Mouse (Mus musculus) intestine, embryonic 14.5 days (tissue): ENCODE measurements around the gene Nt5dc2. TPM values are rescaled to one million over a fixed set of nuclear protein-coding genes. Genes with fewer than 3 reads are reported as not detected.

Experiments
- ATAC-seq: fragments of 200-750 bp; cut with Nextera tagmentation; replicated peaks from 2 replicates; pipeline ENCODE4 v1.8.0; 2017; ENCODE audit warnings: low read depth, moderate number of reproducible peaks, moderate TSS enrichment, moderate library complexity; ENCODE audit not compliant: low FRiP score, low TSS enrichment
- DNase-seq: peaks from one replicate; pipeline ENCODE4 v3.0.0-alpha.2; 2018; ENCODE audit warnings: low spot score
- H3K27ac ChIP-seq: fragments of 300-500 bp; sonication (generic); 2 replicates; pipeline ENCODE4 v1.5.1; 2014; ENCODE audit warnings: low read depth, mild to moderate bottlenecking, control low read depth
- H3K27me3 ChIP-seq: fragments of 300-500 bp; sonication (generic); replicated peaks from 2 replicates; pipeline ENCODE4 v1.6.1; 2014; ENCODE audit warnings: low read length, control low read depth; ENCODE audit not compliant: control insufficient read depth, insufficient read depth
- H3K36me3 ChIP-seq: fragments of 300-500 bp; sonication (generic); 2 replicates; pipeline ENCODE4 v1.6.1; 2014; ENCODE audit warnings: low read length, control low read depth; ENCODE audit not compliant: control insufficient read depth, insufficient read depth
- H3K4me1 ChIP-seq: fragments of 300-500 bp; sonication (generic); replicated peaks from 2 replicates; pipeline ENCODE4 v1.6.1; 2014; ENCODE audit warnings: low read length, control low read depth, mixed read lengths; ENCODE audit not compliant: control insufficient read depth, insufficient read depth
- H3K4me2 ChIP-seq: fragments of 300-500 bp; sonication (generic); 2 replicates; pipeline ENCODE4 v1.6.1; 2014; ENCODE audit warnings: low read length
- H3K4me3 ChIP-seq: fragments of 300-500 bp; sonication (generic); 2 replicates; pipeline ENCODE4 v1.5.1; 2014; ENCODE audit warnings: low read depth, low read length, control low read depth, mixed read lengths
- H3K9ac ChIP-seq: fragments of 300-500 bp; sonication (generic); 2 replicates; pipeline ENCODE4 v1.6.1; 2014; ENCODE audit warnings: mild to moderate bottlenecking, low read length
- H3K9me3 ChIP-seq: fragments of 300-500 bp; sonication (generic); 2 replicates; pipeline ENCODE4 v1.6.1; 2016; ENCODE audit warnings: low read length, control low read depth; ENCODE audit not compliant: control insufficient read depth
- WGBS: fragments of 180-500 bp; shearing (Covaris S2); extraction: QIAGEN DNeasy Blood & Tissue Kit; methylation state at CpG from one replicate; pipeline ENCODE4 v1.1.7; 2014; 5-methylcytosine and 5-hydroxymethylcytosine counted together
- polyA plus RNA-seq: library from polyadenylated mRNA; unstranded; fragments of >200 nt; fragmentation: Nextera tagmentation; extraction: Ambion mirVana; gene quantifications from 2 replicates; pipeline ENCODE4 v1.2.1, GENCODE M21; 2014

Nt5dc2 gene
- polyA plus RNA-seq, 1 experiment from 2014 or later = 365 TPM

GRCm38 (mm10) chr14:31115522-31115921 lies 15.3 kb upstream of the Nt5dc2 start:
- H3K4me3 ChIP-seq = no peak overlapping the region
- WGBS = 56% methylated on average over 2 of the region's 2 CpGs
- peaks cover 92% of the 10 kb centered on the region for H3K36me3 ChIP-seq
- no peaks in the 10 kb centered on the region for H3K4me1 ChIP-seq
- no peaks in the 10 kb centered on the region for H3K27me3 ChIP-seq
- no peak overlapping the region for H3K4me2 ChIP-seq
- H3K27ac ChIP-seq = no peak overlapping the region
- no peak for DNase-seq
- no peaks in the 10 kb centered on the region for H3K9me3 ChIP-seq
- no peak overlapping the region for H3K9ac ChIP-seq
- no peak for ATAC-seq

- Histone ChIP-seq H3K36me3 (peaks cover 33% of the 10 kb centered on the region), H3K27ac (no peak overlapping the region), H3K4me2 (no peak overlapping the region), H3K27me3 (no peaks in the 10 kb centered on the region), H3K4me3 (no peak overlapping the region), H3K4me1 (peaks cover 6% of the 10 kb centered on the region), H3K9me3 (no peaks in the 10 kb centered on the region), H3K9ac (no peak overlapping the region)
- DNase-seq = no peak
- WGBS = 60% methylated on average over 9 of the region's 9 CpGs
- no peak for ATAC-seq
Measured at GRCm38 (mm10) chr14:31125106-31126075, 5.5 kb upstream of the Nt5dc2 start.

GRCm38 (mm10) chr14:31126826-31127225 lies 4.0 kb upstream of the Nt5dc2 start:
- H3K27ac ChIP-seq = no peak overlapping the region
- no peak overlapping the region for H3K4me3 ChIP-seq
- no peak overlapping the region for H3K4me2 ChIP-seq
- WGBS = 94% methylated on average over 8 of the region's 8 CpGs
- peaks cover 22% of the 10 kb centered on the region for H3K36me3 ChIP-seq
- no peak for DNase-seq
- peaks cover 8% of the 10 kb centered on the region for H3K4me1 ChIP-seq
- no peak for ATAC-seq
- no peak overlapping the region for H3K9ac ChIP-seq
- no peaks in the 10 kb centered on the region for H3K27me3 ChIP-seq
- no peaks in the 10 kb centered on the region for H3K9me3 ChIP-seq

- 2% methylated on average over 23 of the region's 23 CpGs for WGBS
- peaks cover 22% of the 10 kb centered on the region for H3K4me1 ChIP-seq
Measured at GRCm38 (mm10) chr14:31128101-31128825, 2.6 kb upstream of the Nt5dc2 start.

GRCm38 (mm10) chr14:31128826-31129219 lies 2.0 kb upstream of the Nt5dc2 start, which contains the start of gene Smim4:
TSS of gene Smim4 (minus strand) at chr14:31128956.
- peak within 1 kb of the TSS; percentile 82 for H3K27ac ChIP-seq
- H3K36me3 ChIP-seq = peaks cover 6% of the 10 kb centered on the region; the same call in 1 of the 2 replicates
- WGBS = under 1% methylated on average over 33 of the region's 33 CpGs
- peak within 1 kb of the TSS; percentile 96 for H3K4me2 ChIP-seq
- H3K4me1 ChIP-seq = peaks cover 28% of the 10 kb centered on the region
- peak within 1 kb of the TSS; percentile 89 for H3K4me3 ChIP-seq
- H3K27me3 ChIP-seq = no peaks in the 10 kb centered on the region
- H3K9me3 ChIP-seq = no peaks in the 10 kb centered on the region
- H3K9ac ChIP-seq = peak within 1 kb of the TSS; percentile 79
- peak; percentile 96 for DNase-seq
- peak; percentile 93 for ATAC-seq

More at GRCm38 (mm10) chr14:31128101-31128825, 2.6 kb upstream of the Nt5dc2 start:
- no peak for DNase-seq
- Histone ChIP-seq H3K4me3 (peak overlapping the region; percentile 89), H3K27me3 (no peaks in the 10 kb centered on the region), H3K9me3 (no peaks in the 10 kb centered on the region), H3K9ac (peak overlapping the region; percentile 79), H3K4me2 (peak overlapping the region; percentile 96), H3K36me3 (peaks cover 11% of the 10 kb centered on the region), H3K27ac (peak overlapping the region; percentile 72)
- ATAC-seq = peak; percentile 1; the same call in 1 of the 2 replicates

GRCm38 (mm10) chr14:31129326-31130235 lies 1.3 kb upstream of the Nt5dc2 start:
- Histone ChIP-seq H3K36me3 (peaks cover 5% of the 10 kb centered on the region; the same call in 1 of the 2 replicates), H3K9me3 (no peaks in the 10 kb centered on the region), H3K9ac (peak overlapping the region; percentile 39; the same call in 1 of the 2 replicates), H3K27me3 (no peaks in the 10 kb centered on the region), H3K4me1 (peaks cover 28% of the 10 kb centered on the region), H3K4me3 (peak overlapping the region; percentile 89), H3K4me2 (peak overlapping the region; percentile 67), H3K27ac (peak overlapping the region; percentile 82)
- DNase-seq = no peak
- 67% methylated on average over 15 of the region's 15 CpGs for WGBS
- ATAC-seq = no peak

GRCm38 (mm10) chr14:31131272-31131821 lies 494 bp downstream of the Nt5dc2 start:
- DNase-seq (peak; percentile 74), ATAC-seq (peak; percentile 3; the same call in 1 of the 2 replicates)
- H3K36me3 ChIP-seq = peaks cover 23% of the 10 kb centered on the region
- peak overlapping the region; percentile 82 for H3K27ac ChIP-seq
- WGBS = under 1% methylated on average over 43 of the region's 43 CpGs
- no peaks in the 10 kb centered on the region for H3K27me3 ChIP-seq
- H3K4me2 ChIP-seq = peak overlapping the region; percentile 67
- peak overlapping the region; percentile 92 for H3K9ac ChIP-seq
- peaks cover 28% of the 10 kb centered on the region for H3K4me1 ChIP-seq
- H3K9me3 ChIP-seq = no peaks in the 10 kb centered on the region
- peak overlapping the region; percentile 95 for H3K4me3 ChIP-seq
